Mouse (Mus musculus): ENCODE measurements at regions not wholly inside any gene's neighbourhood (a gene's known extent, or its start where the extent isn't known, plus 50 kb on each side); places are given as distances from the start of the nearest gene placed in this dataset.
"Not testable (repeated sequence)": the region's sequence is repeated elsewhere in the genome, so short reads cannot be mapped to it uniquely, and the experiment has no call there.

DNA sequence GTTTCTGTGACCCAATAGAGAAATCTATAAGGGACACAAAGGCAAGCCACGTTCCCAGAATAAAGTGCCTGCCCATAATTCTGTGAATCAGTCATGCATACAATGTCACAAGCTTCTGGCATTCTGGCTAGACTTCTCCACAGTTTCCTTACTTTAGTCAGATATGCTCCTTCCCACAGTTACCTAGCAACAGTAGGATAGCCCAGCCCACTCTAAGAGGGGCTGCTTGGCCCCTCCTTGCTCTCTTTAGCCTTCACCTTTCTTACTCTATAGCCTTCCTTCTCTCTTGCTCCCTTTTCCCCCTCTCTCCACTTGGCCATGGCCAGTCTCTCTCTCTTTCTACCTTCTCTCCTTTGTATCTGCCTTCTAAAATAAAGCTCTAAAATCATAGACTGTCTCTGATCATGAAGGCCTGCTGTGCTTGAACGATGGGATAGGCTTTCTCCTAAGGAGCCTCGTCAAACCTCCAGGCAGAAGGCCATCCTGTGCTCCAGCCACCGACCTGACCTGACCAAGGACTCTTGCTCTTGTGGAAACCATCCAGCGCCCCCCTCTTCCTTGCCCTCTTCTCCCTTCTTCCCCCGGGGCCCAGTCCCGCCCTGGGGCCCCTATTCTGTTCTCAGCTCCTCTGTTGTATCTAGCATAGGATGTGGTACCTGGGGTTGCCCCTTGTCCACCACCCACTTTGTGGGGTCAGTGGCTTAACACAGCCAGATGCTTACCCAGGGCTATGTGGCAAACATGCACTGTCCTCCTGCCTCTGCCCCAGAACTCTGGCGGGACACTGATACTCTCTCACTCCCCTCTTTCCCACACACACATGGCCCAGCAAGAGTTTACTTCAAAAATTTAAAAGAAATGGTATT is 1723.8 kb upstream of the Igfbp7 start:
- no peak overlapping the region for H3K27ac ChIP-seq
- no peaks in the 10 kb centered on the region for H3K4me1 ChIP-seq (replicated peaks)
- H3K27me3 ChIP-seq (ENCODE audit: insufficient read depth, poor library complexity, severe bottlenecking) = no peaks in the 10 kb centered on the region
- no peak overlapping the region for H3K4me3 ChIP-seq
- WGBS = 79% methylated on average over 8 of the region's 8 CpGs
- no peaks in the 10 kb centered on the region for H3K36me3 ChIP-seq
- peak; percentile 3 for DNase-seq (ENCODE audit: low spot score)
- H3K9me3 ChIP-seq = no peaks in the 10 kb centered on the region

GRCm38 (mm10) chr5:79083170-79083569 is 1675.3 kb upstream of the Igfbp7 start:
- Histone ChIP-seq H3K4me1 (replicated peaks) (no peaks in the 10 kb centered on the region), H3K27ac (no peak overlapping the region), H3K9me3 (no peaks in the 10 kb centered on the region), H3K4me3 (no peak overlapping the region), H3K27me3 (ENCODE audit: insufficient read depth, poor library complexity, severe bottlenecking) (no peaks in the 10 kb centered on the region), H3K36me3 (no peaks in the 10 kb centered on the region)
- 87% methylated on average over 4 of the region's 4 CpGs for WGBS
- DNase-seq (ENCODE audit: low spot score) = no peak

DNA sequence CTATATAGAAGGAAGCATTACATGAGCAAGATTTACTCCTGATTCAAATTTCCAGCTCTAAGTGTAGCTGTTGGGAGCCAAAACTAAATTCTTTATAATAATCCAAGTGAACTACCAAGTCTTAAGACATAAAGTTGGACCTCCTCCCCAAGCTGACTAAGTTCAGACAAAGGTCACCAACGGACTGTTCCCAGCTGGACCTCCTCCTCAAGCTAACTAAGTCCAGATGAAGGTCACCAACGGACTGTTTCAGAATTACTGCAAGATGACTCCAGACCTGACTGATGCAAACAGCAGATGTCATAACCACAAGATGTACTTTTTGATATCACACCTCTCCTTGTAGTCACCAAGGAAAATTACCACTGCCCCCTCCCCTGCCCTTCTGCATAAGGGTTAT is 1652.0 kb upstream of the Igfbp7 start:
- 58% methylated on average over 2 of the region's 2 CpGs for WGBS
- H3K27me3 ChIP-seq (ENCODE audit: insufficient read depth, poor library complexity, severe bottlenecking); H3K27ac ChIP-seq; DNase-seq (ENCODE audit: low spot score); H3K4me1 ChIP-seq (replicated peaks); H3K4me3 ChIP-seq; H3K36me3 ChIP-seq; H3K9me3 ChIP-seq: not testable (repeated sequence)
